Mouse (Mus musculus): ENCODE data around the gene Fam131c.

The Fam131c gene

GRCm38 (mm10) chr4:141406516-141407299 lies 38.7 kb downstream of the Fam131c start:
- DNase-seq (ENCODE audit: extremely low spot score, low spot score), result no peak

GRCm38 (mm10) chr4:141408577-141408976 lies 40.6 kb downstream of the Fam131c start:
- DNase-seq (ENCODE audit: extremely low spot score, low spot score), result no peak

DNA sequence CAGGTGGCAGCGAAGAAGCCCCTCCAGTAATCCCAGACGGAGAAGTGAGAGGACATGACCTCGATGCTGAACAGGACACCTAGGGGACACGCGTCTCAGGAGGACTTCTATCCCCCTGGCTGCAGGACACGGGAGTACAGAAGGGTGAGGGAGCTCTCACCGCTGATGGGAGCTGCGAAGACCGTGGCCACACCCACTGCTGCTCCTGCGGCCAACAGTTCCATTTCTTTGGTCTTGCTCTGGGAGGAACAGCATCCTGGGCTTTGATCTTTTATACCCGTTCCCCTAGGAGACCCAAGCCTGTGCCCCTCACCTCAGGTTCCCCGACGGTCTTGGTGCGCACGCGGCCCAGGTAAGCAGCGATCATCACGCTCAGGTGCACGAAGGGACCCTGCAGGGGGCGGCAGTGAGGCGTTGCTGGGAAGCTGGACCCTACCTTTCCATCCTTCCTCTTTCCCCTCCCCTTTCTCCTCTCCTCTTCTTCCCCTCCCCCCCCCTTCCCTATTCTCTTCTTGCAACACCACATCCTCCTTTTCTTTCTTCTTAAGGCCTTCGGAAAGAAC lies 43.5 kb downstream of the Fam131c start:
- no peak for DNase-seq (ENCODE audit: extremely low spot score, low spot score)

DNA sequence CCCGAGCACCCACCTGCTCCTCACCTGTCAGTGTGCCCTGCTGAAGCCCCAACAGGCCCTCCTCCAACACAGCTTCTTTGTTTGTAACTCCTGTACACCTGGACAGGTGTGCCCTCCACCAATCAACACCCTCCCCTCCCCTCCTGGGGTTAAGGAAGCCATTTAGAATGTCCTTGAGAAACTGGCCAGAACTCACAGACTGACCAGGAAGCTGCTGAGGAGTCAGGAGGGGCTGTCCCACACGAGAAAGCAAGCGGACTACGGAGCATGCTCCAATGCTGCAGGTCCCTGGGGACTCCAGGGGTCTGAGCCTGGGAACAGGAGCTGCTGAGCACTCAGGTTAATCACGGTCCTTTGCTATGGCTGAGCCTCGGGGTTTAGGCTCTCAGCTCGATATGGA lies 47.9 kb downstream of the Fam131c start, which contains the start of gene Clcnkb:
Gene Clcnkb, minus strand, starts transcription at position 91 of the 400 bp plus-strand sequence.
- no peak for DNase-seq (ENCODE audit: extremely low spot score, low spot score)

DNA sequence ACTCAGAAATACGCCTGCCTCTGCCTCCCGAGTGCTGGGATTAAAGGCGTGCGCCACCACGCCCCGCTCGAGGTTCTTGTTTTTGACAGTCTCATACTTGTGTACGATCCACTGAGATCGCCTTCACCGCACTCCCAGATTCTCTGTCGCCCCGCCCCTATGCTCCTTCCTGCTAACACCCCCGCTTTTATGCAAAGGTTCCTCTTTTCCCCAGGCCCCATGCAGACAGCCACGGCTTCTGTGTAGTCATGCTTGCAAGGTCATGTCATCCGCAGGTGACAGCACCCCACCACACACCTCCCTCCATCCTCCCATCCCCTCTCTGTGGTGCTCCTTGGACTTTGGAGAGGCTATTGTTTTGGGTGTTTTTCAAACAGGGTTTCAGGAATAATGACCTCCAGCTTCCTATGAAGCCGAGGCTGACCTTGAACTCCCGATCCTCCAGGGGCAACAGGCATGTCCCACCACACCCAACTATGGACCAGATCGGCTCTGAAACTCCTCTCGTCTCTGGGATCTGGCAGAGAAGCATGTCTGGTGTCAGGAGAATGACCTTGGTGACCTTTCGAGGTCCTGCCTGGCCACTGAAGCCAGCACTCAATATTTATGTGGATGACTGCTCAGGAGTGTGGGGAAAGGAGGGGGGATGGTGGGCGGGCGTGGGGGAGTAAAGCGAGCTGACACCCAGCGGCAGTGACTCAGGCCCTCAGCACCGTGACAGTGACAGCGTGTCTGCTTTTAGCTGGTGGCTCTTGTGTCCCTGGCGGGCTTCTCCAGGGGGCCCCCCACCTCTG lies 51.6 kb downstream of the Fam131c start:
- DNase-seq (ENCODE audit: extremely low spot score, low spot score), result no peak

GRCm38 (mm10) chr4:141420192-141420829 lies 52.3 kb downstream of the Fam131c start, which contains the start of gene Hspb7:
Hspb7 (plus strand) TSS chr4:141420779.
- no peak for DNase-seq (ENCODE audit: extremely low spot score, low spot score)

GRCm38 (mm10) chr4:141420886-141421285 lies 52.9 kb downstream of the Fam131c start:
- DNase-seq (ENCODE audit: extremely low spot score, low spot score), result no peak

- no peak for DNase-seq (ENCODE audit: extremely low spot score, low spot score)
Observed at GRCm38 (mm10) chr4:141421423-141421822, 53.4 kb downstream of the Fam131c start.

DNA sequence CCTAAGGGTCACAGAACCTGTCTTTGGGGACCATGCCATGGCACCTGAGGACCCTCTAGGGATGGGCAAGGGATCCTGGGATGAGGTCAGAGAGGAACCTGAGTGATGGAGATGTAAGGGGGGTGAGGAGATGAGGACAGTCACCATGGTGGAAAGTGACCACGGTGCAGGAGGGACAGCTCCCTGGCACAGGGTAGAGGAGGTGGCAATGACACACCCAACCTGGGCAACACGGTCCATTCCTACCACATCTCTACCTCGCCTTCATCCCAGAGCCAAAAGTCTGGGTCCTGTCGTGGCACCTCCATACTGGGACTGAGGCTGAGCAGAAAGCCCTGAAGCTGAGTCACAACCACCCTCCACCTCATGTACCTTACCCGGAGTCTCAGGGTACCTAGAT lies 54.8 kb downstream of the Fam131c start:
- no peak for DNase-seq (ENCODE audit: extremely low spot score, low spot score)

DNA sequence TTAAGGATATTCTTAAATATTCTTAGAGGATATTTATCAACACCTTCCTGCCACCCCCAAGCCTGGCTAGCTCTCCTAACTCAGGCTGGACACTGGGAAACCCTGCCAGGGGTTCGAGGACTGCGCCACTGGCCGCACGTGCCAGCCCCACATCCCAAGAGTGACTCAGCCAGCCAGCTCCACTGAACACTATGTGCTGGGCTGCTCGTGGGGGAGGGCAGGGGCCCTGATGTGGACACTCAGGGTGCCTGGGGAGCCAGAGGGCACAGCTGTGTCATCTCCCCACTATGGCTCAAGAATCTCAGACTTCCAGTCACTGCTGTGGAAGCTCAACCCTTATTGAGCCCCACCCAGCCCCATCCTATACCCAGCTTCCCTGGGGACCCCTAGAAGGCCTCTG lies 55.3 kb downstream of the Fam131c start:
- DNase-seq (ENCODE audit: extremely low spot score, low spot score), result no peak

DNA sequence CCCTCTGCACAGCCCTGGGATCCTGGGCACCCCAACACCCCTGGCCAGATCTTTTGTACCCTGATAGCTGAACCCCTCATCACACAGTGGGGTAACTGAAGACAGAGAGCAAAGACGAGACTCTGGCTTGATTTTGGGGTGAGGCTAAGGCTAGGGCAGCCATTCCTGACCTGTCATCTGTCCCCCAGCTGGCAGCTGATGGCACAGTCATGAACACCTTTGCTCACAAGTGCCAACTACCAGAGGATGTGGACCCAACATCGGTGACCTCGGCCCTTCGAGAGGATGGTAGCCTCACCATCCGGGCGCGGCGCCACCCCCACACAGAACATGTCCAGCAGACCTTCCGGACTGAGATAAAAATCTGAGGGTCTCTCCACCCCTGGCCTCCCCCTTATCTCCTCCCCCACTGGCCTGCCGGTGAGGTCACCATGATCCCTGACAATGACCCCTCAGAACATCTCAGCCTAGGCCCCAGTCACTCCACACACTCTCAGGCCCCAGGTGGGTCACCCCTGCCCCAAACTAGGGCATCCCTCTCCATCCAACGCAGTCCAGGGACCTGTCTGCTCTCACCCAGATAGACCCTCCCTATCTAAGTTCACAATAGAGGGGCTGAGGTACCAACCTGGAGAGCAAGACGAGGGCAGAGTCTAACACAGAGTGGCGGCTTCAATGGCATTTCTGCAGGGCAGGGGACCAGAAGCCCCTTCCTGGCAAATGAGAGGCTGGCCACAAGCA lies 55.8 kb downstream of the Fam131c start:
- DNase-seq (ENCODE audit: extremely low spot score, low spot score), result no peak

- no peak for DNase-seq (ENCODE audit: extremely low spot score, low spot score)
Observed at GRCm38 (mm10) chr4:141425484-141426479, 57.8 kb downstream of the Fam131c start.

GRCm38 (mm10) chr4:141426796-141427745 lies 59.1 kb downstream of the Fam131c start:
- DNase-seq (ENCODE audit: extremely low spot score, low spot score), result no peak

- DNase-seq (ENCODE audit: extremely low spot score, low spot score), result no peak
Observed at GRCm38 (mm10) chr4:141427921-141428320, 59.9 kb downstream of the Fam131c start.

- DNase-seq (ENCODE audit: extremely low spot score, low spot score), result no peak
Observed at GRCm38 (mm10) chr4:141429381-141429780, 61.4 kb downstream of the Fam131c start.

DNA sequence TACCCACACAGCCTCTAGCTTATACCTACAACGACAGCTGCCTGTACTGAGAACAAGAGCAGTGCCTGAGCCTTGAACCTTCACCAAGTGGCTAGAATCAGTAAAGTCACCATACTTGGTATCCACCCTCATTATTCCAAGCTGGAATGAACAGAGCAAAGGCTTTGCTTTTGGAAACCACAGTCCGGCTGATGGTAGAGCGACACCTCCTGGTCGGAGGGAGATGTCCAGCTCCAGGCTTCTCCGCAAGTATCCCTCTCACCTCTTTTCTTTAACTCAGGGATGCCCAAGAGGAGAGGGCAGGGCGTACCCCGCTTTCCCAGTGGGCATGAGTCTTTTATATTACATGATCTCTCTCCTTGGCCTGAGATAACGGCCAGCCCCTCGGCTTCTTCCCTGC lies 61.8 kb downstream of the Fam131c start:
- no peak for DNase-seq (ENCODE audit: extremely low spot score, low spot score)

- peak; percentile 61 for DNase-seq (ENCODE audit: extremely low spot score, low spot score)
Observed at GRCm38 (mm10) chr4:141430997-141431396, 63.0 kb downstream of the Fam131c start.

DNA sequence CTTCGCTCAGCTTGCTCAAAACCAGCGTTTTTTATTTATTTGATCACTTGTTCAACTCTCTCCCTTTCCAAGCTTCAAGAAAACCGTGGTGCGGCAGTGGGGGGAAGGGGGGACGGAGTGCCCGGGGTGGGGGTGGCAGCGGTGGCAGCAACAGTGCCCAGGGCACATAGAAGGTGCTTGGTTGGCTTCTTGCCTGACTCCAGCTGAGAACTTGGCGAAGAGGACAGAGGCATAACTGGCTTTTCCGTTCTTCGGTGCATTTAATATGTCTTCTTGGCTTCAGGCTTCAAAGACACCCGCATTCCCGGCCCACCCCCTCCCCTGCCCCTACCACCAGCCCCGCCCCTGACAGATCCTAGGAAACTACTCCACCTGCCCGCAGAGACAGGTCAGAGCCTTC lies 64.6 kb downstream of the Fam131c start:
- DNase-seq (ENCODE audit: extremely low spot score, low spot score), result no peak

DNA sequence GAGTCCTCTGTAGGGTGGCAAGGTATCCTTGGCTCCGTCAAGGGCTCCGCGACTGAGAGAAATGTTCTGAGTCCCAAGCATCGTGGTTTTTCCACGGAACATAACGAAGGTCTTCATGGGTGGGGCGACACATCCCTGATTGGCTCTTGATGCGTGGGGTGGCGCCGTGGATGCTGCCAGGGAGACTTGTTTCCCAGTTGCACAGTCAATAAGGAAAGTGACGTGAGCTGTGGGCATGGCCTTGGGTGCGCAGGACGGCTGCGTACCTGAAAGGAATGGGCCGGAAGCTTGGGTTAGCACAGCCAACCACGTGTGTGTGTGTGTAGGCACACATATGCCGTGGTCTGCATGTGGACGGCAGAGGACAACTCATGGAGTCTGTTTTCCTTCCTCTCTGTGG lies 65.2 kb downstream of the Fam131c start:
- no peak for DNase-seq (ENCODE audit: extremely low spot score, low spot score)
